Mouse (Mus musculus) urinary bladder, adult 2 months (tissue): ENCODE results near the gene Ewsr1. TPM values are rescaled to one million over a fixed set of nuclear protein-coding genes. Genes with fewer than 3 reads are reported as not detected.

ENCODE experiments used
- polyA plus RNA-seq: library from polyadenylated mRNA; depleted of rRNA; stranded (reverse); fragments of >200 nt; gene quantifications from 2 replicates; pipeline ENCODE4 v1.2.3, GENCODE M21; 2012; rRNA removed

Gene Ewsr1
- polyA plus RNA-seq, 1 experiment: 248 TPM

Other genes starting within 250 kb of the Ewsr1 start
- gene Nf2, start 249.7 kb downstream of the Ewsr1 start, polyA plus RNA-seq: 46.5 and 50.9 TPM in 2 replicates
- 20.6 and 21.4 TPM in 2 replicates for gene Nipsnap1, start 225.3 kb downstream of the Ewsr1 start, polyA plus RNA-seq
- gene Thoc5, start 203.9 kb downstream of the Ewsr1 start, polyA plus RNA-seq: 34.2 and 35.6 TPM in 2 replicates
- gene Nefh, start 151.2 kb downstream of the Ewsr1 start, polyA plus RNA-seq: 0.26 and 0.40 TPM in 2 replicates
- 61.9 and 63.1 TPM in 2 replicates for gene Ap1b1, start 112.4 kb downstream of the Ewsr1 start, polyA plus RNA-seq
- gene Rasl10a, start 41.1 kb downstream of the Ewsr1 start, polyA plus RNA-seq: 2.0 and 3.6 TPM in 2 replicates
- 45.8 and 50.5 TPM in 2 replicates for gene Gas2l1, start 33.9 kb downstream of the Ewsr1 start, polyA plus RNA-seq
- gene Rhbdd3, start 340 bp downstream of the Ewsr1 start, polyA plus RNA-seq: 17.5 and 20.1 TPM in 2 replicates
- gene Emid1, start 53.0 kb upstream of the Ewsr1 start, polyA plus RNA-seq: 68.2 and 97.0 TPM in 2 replicates
- 36.7 and 39.8 TPM in 2 replicates for gene Kremen1, start 162.3 kb upstream of the Ewsr1 start, polyA plus RNA-seq